Mouse (Mus musculus) C2C12 (cell line): ENCODE results near the gene Gstp2. TPM values are rescaled to one million over a fixed set of nuclear protein-coding genes. Genes with fewer than 3 reads are reported as not detected.
A peak's percentile ranks its signal among the peaks of the same experiment; 100 is the strongest.

Experiments
- H3K27me3 ChIP-seq: one replicate; pipeline ENCODE4 v1.6.1; 2011; ENCODE audit not compliant: control insufficient read depth, insufficient read depth, insufficient read length
- H3K36me3 ChIP-seq: one replicate; pipeline ENCODE4 v1.6.1; 2011; ENCODE audit not compliant: control insufficient read depth, insufficient read depth
- H3K4me3 ChIP-seq: one replicate; pipeline ENCODE4 v1.5.1; 2011; ENCODE audit warnings: mild to moderate bottlenecking, control low read depth; ENCODE audit not compliant: poor library complexity, insufficient read depth, severe bottlenecking
- H3K79me2 ChIP-seq: one replicate; pipeline ENCODE4 v1.6.1; 2011; ENCODE audit not compliant: control insufficient read depth, insufficient read depth
- H3K79me3 ChIP-seq: one replicate; pipeline ENCODE4 v1.6.1; 2011; ENCODE audit warnings: low read depth, control low read depth
- H3ac ChIP-seq: one replicate; pipeline ENCODE3; 2011; ENCODE audit warnings: low read depth; ENCODE audit not compliant: control insufficient read depth, insufficient read length
- CEBPB ChIP-seq: IDR thresholded peaks from one replicate; pipeline ENCODE4 v1.6.1; 2011; ENCODE audit warnings: low read depth, mild to moderate bottlenecking, control low read depth, moderate library complexity
- CTCF ChIP-seq: IDR thresholded peaks from one replicate; pipeline ENCODE4 v1.5.1; 2011; ENCODE audit not compliant: control insufficient read depth, insufficient read depth, insufficient read length
- FOSL1 ChIP-seq: IDR thresholded peaks from one replicate; pipeline ENCODE4 v1.8.0; 2011; ENCODE audit warnings: mild to moderate bottlenecking, low read length; ENCODE audit not compliant: poor library complexity, insufficient read depth, severe bottlenecking
- MAX ChIP-seq: IDR thresholded peaks from one replicate; pipeline ENCODE4 v1.6.1; 2011; ENCODE audit warnings: mild to moderate bottlenecking, control low read depth
- MYOD1 ChIP-seq: IDR thresholded peaks from one replicate; pipeline ENCODE4 v1.6.1; 2011; ENCODE audit warnings: low read depth; ENCODE audit not compliant: control insufficient read depth, insufficient read length
- MYOG ChIP-seq: IDR thresholded peaks from one replicate; pipeline ENCODE4 v1.6.1; 2011; ENCODE audit not compliant: control insufficient read depth, insufficient read length; ENCODE audit errors: extremely low read depth
- USF1 ChIP-seq: IDR thresholded peaks from one replicate; pipeline ENCODE4 v1.6.1; 2011; ENCODE audit warnings: low read depth, mild to moderate bottlenecking, control low read depth, moderate library complexity
- polyA plus RNA-seq: library from polyadenylated mRNA; unstranded; fragments of >200 nt; fragmentation: generic; extraction: Trizol; gene quantifications from one replicate; pipeline ENCODE4 v1.2.1, GENCODE M21; 2012; ENCODE audit warnings: missing spikeins

The Gstp2 gene
- polyA plus RNA-seq, 1 experiment = 7.2 TPM

GRCm38 (mm10) chr19:4018743-4019583 lies 26.9 kb downstream of the Gstp2 start:
- TF ChIP-seq MYOD1 = no peak
- peak; percentile 56 for TF ChIP-seq CTCF
- Histone ChIP-seq H3ac (peak overlapping the region; percentile 39), H3K27me3 (no peaks in the 10 kb centered on the region), H3K36me3 (no peaks in the 10 kb centered on the region), H3K79me3 (no peaks in the 10 kb centered on the region), H3K4me3 (no peak overlapping the region), H3K79me2 (no peaks in the 10 kb centered on the region)

- no peak for TF ChIP-seq MYOG
- TF ChIP-seq CEBPB = no peak
- no peak for TF ChIP-seq USF1
- TF ChIP-seq MYOD1 = no peak
- TF ChIP-seq CTCF = no peak
- TF ChIP-seq FOSL1 = no peak
- no peak for TF ChIP-seq MAX
- Histone ChIP-seq H3K79me3 (no peaks in the 10 kb centered on the region), H3K79me2 (no peaks in the 10 kb centered on the region), H3ac (no peak overlapping the region), H3K36me3 (no peaks in the 10 kb centered on the region), H3K27me3 (no peaks in the 10 kb centered on the region), H3K4me3 (no peak overlapping the region)
These were observed 27.8 kb downstream of the Gstp2 start for GRCm38 (mm10) chr19:4017921-4018587.

GRCm38 (mm10) chr19:4015635-4016034 lies 30.2 kb downstream of the Gstp2 start:
- H3K4me3 ChIP-seq = no peak overlapping the region
- TF ChIP-seq FOSL1 = no peak
- H3K36me3 ChIP-seq = peaks cover 7% of the 10 kb centered on the region
- H3K79me3 ChIP-seq = peaks cover 8% of the 10 kb centered on the region
- H3K79me2 ChIP-seq = peaks cover 15% of the 10 kb centered on the region
- H3K27me3 ChIP-seq = no peaks in the 10 kb centered on the region
- H3ac ChIP-seq = no peak overlapping the region

GRCm38 (mm10) chr19:4014802-4015201 lies 31.0 kb downstream of the Gstp2 start:
- H3K36me3 ChIP-seq = peaks cover 13% of the 10 kb centered on the region
- TF ChIP-seq USF1 = no peak
- no peak for TF ChIP-seq MYOG
- TF ChIP-seq CTCF = no peak
- no peak for TF ChIP-seq MYOD1
- H3K79me2 ChIP-seq = peaks cover 15% of the 10 kb centered on the region
- no peak overlapping the region for H3ac ChIP-seq
- H3K79me3 ChIP-seq = peaks cover 8% of the 10 kb centered on the region
- no peaks in the 10 kb centered on the region for H3K27me3 ChIP-seq
- H3K4me3 ChIP-seq = no peak overlapping the region

- H3K79me3 ChIP-seq = peaks cover 8% of the 10 kb centered on the region
- H3ac ChIP-seq = peak overlapping the region; percentile 55
- no peak overlapping the region for H3K4me3 ChIP-seq
- peaks cover 27% of the 10 kb centered on the region for H3K36me3 ChIP-seq
- peaks cover 15% of the 10 kb centered on the region for H3K79me2 ChIP-seq
- TF ChIP-seq CTCF = no peak
- TF ChIP-seq FOSL1 = no peak
- no peak for TF ChIP-seq USF1
- no peak for TF ChIP-seq MAX
- TF ChIP-seq CEBPB = no peak
- TF ChIP-seq MYOG = no peak
- no peak for TF ChIP-seq MYOD1
- no peaks in the 10 kb centered on the region for H3K27me3 ChIP-seq
These were observed 32.8 kb downstream of the Gstp2 start for GRCm38 (mm10) chr19:4013066-4013465.

GRCm38 (mm10) chr19:4012432-4013022 lies 33.3 kb downstream of the Gstp2 start, which contains the start of gene Ndufv1:
Gene Ndufv1, minus strand, starts transcription at chr19:4012806.
- Histone ChIP-seq H3K79me2 (peaks cover 15% of the 10 kb centered on the region), H3K79me3 (peaks cover 8% of the 10 kb centered on the region), H3K4me3 (peak within 1 kb of the TSS; percentile 97), H3K27me3 (no peaks in the 10 kb centered on the region), H3ac (peak within 1 kb of the TSS; percentile 91), H3K36me3 (peaks cover 33% of the 10 kb centered on the region)
- TF ChIP-seq FOSL1 = no peak
- no peak for TF ChIP-seq MYOD1
- peak; percentile 66 for TF ChIP-seq MAX
- no peak for TF ChIP-seq CEBPB
- peak; percentile 70 for TF ChIP-seq CTCF
- TF ChIP-seq USF1 = peak; percentile 53
- TF ChIP-seq MYOG = no peak
